Mouse (Mus musculus): Measurements from ENCODE around the gene Cyp27b1.

DNA sequence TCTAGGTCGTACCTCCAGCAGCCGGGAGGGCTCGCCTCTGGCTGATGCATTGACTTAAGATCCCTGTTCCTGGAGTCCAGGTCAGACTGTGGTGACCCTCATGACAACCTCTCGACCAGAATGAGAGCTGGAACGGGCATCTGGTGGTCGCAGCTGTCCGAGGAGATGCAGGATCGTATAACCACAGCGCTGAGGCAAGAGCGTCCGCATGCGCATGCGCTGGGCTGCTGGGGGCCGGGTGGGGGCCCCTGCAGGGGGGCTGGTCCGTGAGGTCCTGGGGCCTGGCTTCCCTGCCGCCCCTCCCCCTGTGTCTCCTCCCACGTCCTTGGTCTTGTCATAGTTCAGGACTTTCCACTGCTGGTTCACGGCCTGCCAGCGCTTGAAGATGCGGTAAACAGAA is 8.4 kb downstream of the Cyp27b1 start:
- TF ChIP-seq GATA1 (IDR thresholded peaks at IDR 0.05; ENCODE audit: low read length) = no peak
- no peak for TF ChIP-seq TAL1 (IDR thresholded peaks at IDR 0.05; ENCODE audit: low read length)
